Mouse (Mus musculus) liver, adult 2 months (tissue): ENCODE measurements around the gene Lgr6. TPM values are rescaled to one million over a fixed set of nuclear protein-coding genes. Genes with fewer than 3 reads are reported as not detected.

Experiments
- DNase-seq: peaks from one replicate; pipeline ENCODE4 v3.0.0-alpha.2; 2011; ENCODE audit warnings: low read depth, low spot score; ENCODE audit errors: extremely low read depth
- H3K27ac ChIP-seq: fragments of 200-500 bp; replicated peaks from 2 replicates; pipeline ENCODE4 v1.5.1; 2012; ENCODE audit warnings: low read depth, mild to moderate bottlenecking, control low read depth, inconsistent platforms, low read length; ENCODE audit not compliant: insufficient read depth
- H3K27me3 ChIP-seq: fragments of 200-500 bp; 2 replicates; pipeline ENCODE4 v1.6.1; 2012; ENCODE audit warnings: mild to moderate bottlenecking, moderate library complexity, low read length, inconsistent platforms; ENCODE audit not compliant: control insufficient read depth, insufficient read depth
- H3K36me3 ChIP-seq: fragments of 200-500 bp; 2 replicates; pipeline ENCODE4 v1.6.1; 2012; ENCODE audit warnings: low read length, inconsistent platforms; ENCODE audit not compliant: control insufficient read depth, insufficient read depth
- H3K4me1 ChIP-seq: fragments of 200-500 bp; 2 replicates; pipeline ENCODE4 v1.6.1; 2011; ENCODE audit warnings: low read length; ENCODE audit not compliant: control insufficient read depth, insufficient read depth
- H3K4me3 ChIP-seq: fragments of 200-500 bp; 2 replicates; pipeline ENCODE4 v1.5.1; 2011; ENCODE audit warnings: low read depth, mild to moderate bottlenecking, control low read depth, low read length, moderate library complexity; ENCODE audit not compliant: insufficient read depth
- H3K79me2 ChIP-seq: fragments of 200-500 bp; 2 replicates; pipeline ENCODE4 v1.6.1; 2012; ENCODE audit warnings: inconsistent platforms, mild to moderate bottlenecking, low read length, moderate library complexity; ENCODE audit not compliant: control insufficient read depth, insufficient read depth
- H3K9ac ChIP-seq: fragments of 200-500 bp; 2 replicates; pipeline ENCODE4 v1.6.1; 2012; ENCODE audit warnings: low read depth, mild to moderate bottlenecking, control low read depth, inconsistent platforms, low read length
- CTCF ChIP-seq: fragments of 200-500 bp; IDR thresholded peaks from 2 replicates; pipeline ENCODE4 v1.5.1; 2011; ENCODE audit warnings: low read depth, low read length, control low read depth
- POLR2A ChIP-seq: fragments of 200-500 bp; IDR thresholded peaks from 2 replicates; pipeline ENCODE4 v1.6.1; 2011; ENCODE audit warnings: low read length, control low read depth; ENCODE audit not compliant: insufficient read depth; ENCODE audit errors: extremely low read depth
- WGBS: fragments of 180-500 bp; shearing (Covaris S2); methylation state at CpG from one replicate; pipeline ENCODE4 v1.1.7; 2018; 5-methylcytosine and 5-hydroxymethylcytosine counted together
- polyA plus RNA-seq: library from polyadenylated mRNA; depleted of rRNA; stranded (reverse); fragments of >200 nt; gene quantifications from 2 replicates; pipeline ENCODE4 v1.2.3, GENCODE M21; 2012
- total RNA-seq: library from RNA; depleted of rRNA; stranded (reverse); fragments of >200 nt; gene quantifications from 2 replicates; pipeline ENCODE4 v1.2.3, GENCODE M21; 2014

Lgr6 gene
- total and polyA plus RNA-seq, 2 experiments, result under 0.01 TPM; not detected in 1

GRCm38 (mm10) chr1:135108611-135109010 is 3.5 kb upstream of the Lgr6 start:
- 55% methylated on average over 6 of the region's 6 CpGs for WGBS
- Histone ChIP-seq H3K4me3 (no peak overlapping the region), H3K36me3 (no peaks in the 10 kb centered on the region), H3K27me3 (peaks cover 14% of the 10 kb centered on the region; the same call in 1 of the 2 replicates), H3K9ac (no peak overlapping the region), H3K27ac (no peak overlapping the region), H3K79me2 (no peaks in the 10 kb centered on the region), H3K4me1 (no peaks in the 10 kb centered on the region)
- DNase-seq, result no peak
- TF ChIP-seq CTCF (peak; percentile 64; the same call in 1 of the 2 replicates), POLR2A (no peak)

- Histone ChIP-seq H3K36me3 (no peaks in the 10 kb centered on the region), H3K27ac (no peak overlapping the region), H3K79me2 (no peaks in the 10 kb centered on the region), H3K9ac (no peak overlapping the region), H3K4me1 (no peaks in the 10 kb centered on the region), H3K4me3 (no peak overlapping the region), H3K27me3 (peaks cover 15% of the 10 kb centered on the region; the same call in 1 of the 2 replicates)
- DNase-seq, result peak; percentile 14
- 4% methylated on average over 8 of the region's 8 CpGs for WGBS
- TF ChIP-seq POLR2A (no peak), CTCF (peak; percentile 89)
Observed at GRCm38 (mm10) chr1:135105951-135106350, 875 bp upstream of the Lgr6 start.

GRCm38 (mm10) chr1:135100400-135100799 is 4.7 kb downstream of the Lgr6 start:
- TF ChIP-seq CTCF (no peak), POLR2A (no peak)
- Histone ChIP-seq H3K36me3 (no peaks in the 10 kb centered on the region), H3K27ac (no peak overlapping the region), H3K79me2 (no peaks in the 10 kb centered on the region), H3K4me3 (no peak overlapping the region), H3K4me1 (no peaks in the 10 kb centered on the region), H3K9ac (no peak overlapping the region), H3K27me3 (peaks cover 15% of the 10 kb centered on the region; the same call in 1 of the 2 replicates)
- no peak for DNase-seq
- WGBS, result 70% methylated on average over 7 of the region's 7 CpGs

GRCm38 (mm10) chr1:135098441-135098840 is 6.6 kb downstream of the Lgr6 start:
- 88% methylated on average over 7 of the region's 7 CpGs for WGBS
- Histone ChIP-seq H3K9ac (no peak overlapping the region), H3K27ac (no peak overlapping the region), H3K4me3 (no peak overlapping the region), H3K27me3 (no peaks in the 10 kb centered on the region), H3K36me3 (no peaks in the 10 kb centered on the region), H3K79me2 (no peaks in the 10 kb centered on the region), H3K4me1 (no peaks in the 10 kb centered on the region)
- DNase-seq, result no peak
- TF ChIP-seq POLR2A (no peak), CTCF (no peak)

- no peak for DNase-seq
- H3K36me3 ChIP-seq, result no peaks in the 10 kb centered on the region
- no peak overlapping the region for H3K9ac ChIP-seq
- TF ChIP-seq CTCF (no peak), POLR2A (no peak)
- H3K79me2 ChIP-seq, result no peaks in the 10 kb centered on the region
- no peak overlapping the region for H3K4me3 ChIP-seq
- H3K4me1 ChIP-seq, result no peaks in the 10 kb centered on the region
- no peaks in the 10 kb centered on the region for H3K27me3 ChIP-seq
- WGBS, result 87% methylated on average over 6 of the region's 6 CpGs
- H3K27ac ChIP-seq, result no peak overlapping the region
Observed at GRCm38 (mm10) chr1:135097441-135097840, 7.6 kb downstream of the Lgr6 start.

- H3K9ac ChIP-seq, result no peak overlapping the region
- DNase-seq, result no peak
- WGBS, result 86% methylated on average over 11 of the region's 11 CpGs
Observed at GRCm38 (mm10) chr1:135096312-135096711, 8.8 kb downstream of the Lgr6 start.

More at GRCm38 (mm10) chr1:135096312-135096711, 8.8 kb downstream of the Lgr6 start:
- H3K27ac ChIP-seq, result no peak overlapping the region
- TF ChIP-seq CTCF (no peak), POLR2A (no peak)
- no peaks in the 10 kb centered on the region for H3K36me3 ChIP-seq
- no peaks in the 10 kb centered on the region for H3K4me1 ChIP-seq
- H3K4me3 ChIP-seq, result no peak overlapping the region
- no peaks in the 10 kb centered on the region for H3K79me2 ChIP-seq
- no peaks in the 10 kb centered on the region for H3K27me3 ChIP-seq
